Mouse (Mus musculus): ENCODE measurements around the gene Tas2r131. TPM values are rescaled to one million over a fixed set of nuclear protein-coding genes. Genes with fewer than 3 reads are reported as not detected.
"Not testable (repeated sequence)": the region's sequence is repeated elsewhere in the genome, so short reads cannot be mapped to it uniquely, and the experiment has no call there.

Tas2r131 gene
- polyA plus RNA-seq (2015; fragmentation: Nextera tagmentation; extraction: Ambion mirVana) = not detected in 2 replicates

DNA sequence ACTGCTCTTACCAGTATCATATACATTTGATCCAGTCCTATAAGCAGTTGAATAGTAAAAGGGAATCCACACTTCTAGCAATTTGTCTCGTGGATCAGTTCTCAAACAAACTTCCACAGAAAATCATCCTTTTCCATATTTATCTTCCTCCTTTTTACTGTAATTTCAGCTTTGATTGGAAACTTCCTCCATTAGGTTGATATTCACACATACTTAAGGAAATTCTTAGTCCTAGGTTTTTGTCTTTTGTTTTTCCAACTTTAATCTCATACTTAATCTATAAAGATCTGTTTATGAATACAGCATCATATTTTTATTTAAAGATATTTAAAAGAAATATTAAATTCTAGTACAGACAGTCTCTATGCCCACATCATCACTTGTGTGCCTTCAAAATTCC, at the start of gene Tas2r131:
Tas2r131 (minus strand) TSS at position 101 of the 400 bp plus-strand sequence.
- H3K36me3 ChIP-seq (ENCODE audit: control insufficient read depth, insufficient read depth) = no peaks in the 10 kb centered on the region
- H3K9ac ChIP-seq (ENCODE audit: low read depth, low read length) = no peak within 1 kb of the TSS
- 57% methylated on average over 1 of the region's 1 CpGs for WGBS
- ATAC-seq = no peak
- H3K27ac ChIP-seq (ENCODE audit: low read depth, low read length) = no peak within 1 kb of the TSS
- no peaks in the 10 kb centered on the region for H3K27me3 ChIP-seq (replicated peaks; ENCODE audit: control insufficient read depth, insufficient read depth, low read length)
- no peaks in the 10 kb centered on the region for H3K4me1 ChIP-seq (replicated peaks; ENCODE audit: control insufficient read depth, insufficient read depth, low read length)
- no peak within 1 kb of the TSS for H3K4me2 ChIP-seq (replicated peaks; ENCODE audit: low read depth)
- no peaks in the 10 kb centered on the region for H3K9me3 ChIP-seq (ENCODE audit: control insufficient read depth)
- TF ChIP-seq CTCF (IDR thresholded peaks at IDR 0.05; ENCODE audit: low read depth) = no peak
- no peak within 1 kb of the TSS for H3K4me3 ChIP-seq (ENCODE audit: low read depth, low read length)

DNA sequence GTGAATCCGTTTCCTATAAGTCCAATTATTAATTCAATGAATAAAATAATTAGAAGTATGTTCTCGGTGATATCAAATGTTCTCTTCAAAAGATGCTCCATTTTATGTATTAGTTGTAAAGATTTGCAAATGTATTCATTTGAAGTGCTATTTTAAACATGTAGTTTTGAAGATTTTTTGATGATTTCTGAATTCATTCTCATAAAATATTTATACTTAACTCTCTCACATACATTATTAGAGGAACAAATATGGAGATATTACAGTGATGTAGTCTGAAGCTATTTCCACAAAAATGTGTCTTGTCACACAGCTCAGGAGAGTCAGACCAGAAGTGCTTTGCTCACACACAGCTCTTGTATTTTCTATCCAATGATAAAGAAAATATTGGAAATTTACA, 23.1 kb upstream of the Tas2r131 start, which contains the start of gene Tas2r109:
Tas2r109 (minus strand) TSS at position 101 of the 400 bp plus-strand sequence.
- no peak within 1 kb of the TSS for H3K9ac ChIP-seq (ENCODE audit: low read depth, low read length)
- H3K4me1 ChIP-seq (replicated peaks; ENCODE audit: control insufficient read depth, insufficient read depth, low read length) = no peaks in the 10 kb centered on the region
- H3K9me3 ChIP-seq (ENCODE audit: control insufficient read depth) = no peaks in the 10 kb centered on the region
- no peak for ATAC-seq
- no peak within 1 kb of the TSS for H3K4me2 ChIP-seq (replicated peaks; ENCODE audit: low read depth)
- H3K27ac ChIP-seq (ENCODE audit: low read depth, low read length) = no peak within 1 kb of the TSS
- no peaks in the 10 kb centered on the region for H3K36me3 ChIP-seq (ENCODE audit: control insufficient read depth, insufficient read depth)
- H3K4me3 ChIP-seq (ENCODE audit: low read depth, low read length) = no peak within 1 kb of the TSS
- WGBS = 74% methylated on average over 2 of the region's 2 CpGs
- no peak for TF ChIP-seq CTCF (IDR thresholded peaks at IDR 0.05; ENCODE audit: low read depth)
- H3K27me3 ChIP-seq (replicated peaks; ENCODE audit: control insufficient read depth, insufficient read depth, low read length) = no peaks in the 10 kb centered on the region

DNA sequence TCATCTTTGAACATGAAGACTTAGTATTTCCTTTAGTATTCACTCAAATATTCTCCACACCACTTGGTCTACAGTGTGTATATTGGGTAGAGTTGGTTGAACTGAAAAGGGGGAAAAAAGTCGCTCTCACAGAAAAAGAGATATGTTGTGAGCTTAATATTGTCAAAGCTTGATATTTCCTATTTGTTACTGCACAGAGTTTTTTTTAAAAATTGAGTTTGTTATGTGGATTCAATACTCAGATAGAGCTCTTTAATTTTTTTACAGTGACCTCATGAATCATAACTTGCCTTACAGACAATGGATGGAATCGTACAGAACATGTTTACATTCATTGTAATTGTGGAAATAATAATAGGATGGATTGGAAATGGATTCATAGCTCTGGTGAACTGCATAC, 6.9 kb downstream of the Tas2r131 start, which contains the start of gene Tas2r129:
Tas2r129 (plus strand) TSS at position 301 of the 400 bp plus-strand sequence.
- Histone ChIP-seq H3K36me3 (ENCODE audit: control insufficient read depth, insufficient read depth) (no peaks in the 10 kb centered on the region), H3K27ac (ENCODE audit: low read depth, low read length) (no peak within 1 kb of the TSS)
- WGBS = 66% methylated on average over 2 of the region's 2 CpGs

DNA sequence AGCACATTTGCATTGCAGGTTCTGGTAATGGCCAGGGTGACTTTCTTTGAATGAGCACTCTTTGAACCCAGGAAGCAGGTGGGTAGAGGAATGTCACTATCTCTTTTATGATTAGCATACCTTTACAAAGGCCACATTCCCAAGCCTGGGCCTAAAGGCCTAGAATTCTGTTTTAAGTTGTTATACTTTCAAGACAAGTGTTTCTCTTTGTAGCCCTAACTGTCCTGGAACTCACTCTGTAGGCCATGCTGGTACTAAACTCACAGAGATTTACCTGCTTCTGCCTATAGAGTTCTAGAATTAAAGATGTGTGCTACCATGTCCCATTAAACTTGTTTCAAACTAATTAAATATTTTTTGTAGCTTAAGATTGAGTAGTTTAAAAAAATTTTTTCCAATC, 16.3 kb downstream of the Tas2r131 start:
- not testable (repeated sequence) for H3K27me3 ChIP-seq (replicated peaks; ENCODE audit: control insufficient read depth, insufficient read depth, low read length); H3K4me2 ChIP-seq (replicated peaks; ENCODE audit: low read depth); H3K4me3 ChIP-seq (ENCODE audit: low read depth, low read length); H3K36me3 ChIP-seq (ENCODE audit: control insufficient read depth, insufficient read depth); H3K9ac ChIP-seq (ENCODE audit: low read depth, low read length); H3K9me3 ChIP-seq (ENCODE audit: control insufficient read depth); H3K27ac ChIP-seq (ENCODE audit: low read depth, low read length); H3K4me1 ChIP-seq (replicated peaks; ENCODE audit: control insufficient read depth, insufficient read depth, low read length); ATAC-seq

More for the DNA sequence above, 6.9 kb downstream of the Tas2r131 start, which contains the start of gene Tas2r129:
- Histone ChIP-seq H3K9me3 (ENCODE audit: control insufficient read depth) (no peaks in the 10 kb centered on the region), H3K4me1 (replicated peaks; ENCODE audit: control insufficient read depth, insufficient read depth, low read length) (no peaks in the 10 kb centered on the region), H3K4me2 (replicated peaks; ENCODE audit: low read depth) (no peak within 1 kb of the TSS), H3K4me3 (ENCODE audit: low read depth, low read length) (no peak within 1 kb of the TSS), H3K27me3 (replicated peaks; ENCODE audit: control insufficient read depth, insufficient read depth, low read length) (no peaks in the 10 kb centered on the region), H3K9ac (ENCODE audit: low read depth, low read length) (no peak within 1 kb of the TSS)
- ATAC-seq = no peak
- no peak for TF ChIP-seq CTCF (IDR thresholded peaks at IDR 0.05; ENCODE audit: low read depth)

DNA sequence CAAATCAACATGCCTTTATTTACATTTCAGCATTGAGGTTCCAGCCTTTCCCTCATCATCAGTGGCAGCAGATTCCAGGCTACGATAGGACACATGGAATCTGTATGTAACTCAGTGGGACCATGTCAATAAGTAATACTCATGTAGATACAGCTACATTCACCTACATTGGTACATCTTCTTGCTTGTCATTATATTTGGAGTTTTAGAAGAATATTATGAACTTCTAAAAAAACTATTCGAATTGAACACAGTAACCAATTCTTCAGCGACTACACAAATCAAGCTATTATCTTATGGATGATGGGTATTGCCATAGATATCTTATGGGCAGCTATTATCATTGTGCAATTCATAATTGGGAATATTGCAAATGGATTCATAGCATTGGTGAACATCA, 48.4 kb downstream of the Tas2r131 start, which contains the start of gene Tas2r125:
Tas2r125 (plus strand) TSS at position 301 of the 400 bp plus-strand sequence.
- Histone ChIP-seq H3K4me2 (replicated peaks; ENCODE audit: low read depth) (no peak within 1 kb of the TSS), H3K4me3 (ENCODE audit: low read depth, low read length) (no peak within 1 kb of the TSS), H3K27ac (ENCODE audit: low read depth, low read length) (no peak within 1 kb of the TSS), H3K27me3 (replicated peaks; ENCODE audit: control insufficient read depth, insufficient read depth, low read length) (no peaks in the 10 kb centered on the region), H3K36me3 (ENCODE audit: control insufficient read depth, insufficient read depth) (no peaks in the 10 kb centered on the region), H3K9ac (ENCODE audit: low read depth, low read length) (no peak within 1 kb of the TSS), H3K4me1 (replicated peaks; ENCODE audit: control insufficient read depth, insufficient read depth, low read length) (no peaks in the 10 kb centered on the region), H3K9me3 (ENCODE audit: control insufficient read depth) (no peaks in the 10 kb centered on the region)
- no peak for ATAC-seq
- 76% methylated on average over 3 of the region's 3 CpGs for WGBS
- no peak for TF ChIP-seq CTCF (IDR thresholded peaks at IDR 0.05; ENCODE audit: low read depth)

Other genes with a start within 250 kb of the Tas2r131 start
- not detected in 2 replicates for gene Tas2r122, start 246.0 kb downstream of the Tas2r131 start, polyA plus RNA-seq (2015; fragmentation: Nextera tagmentation; extraction: Ambion mirVana)
- not detected in 2 replicates for gene Tas2r115, start 219.9 kb downstream of the Tas2r131 start, polyA plus RNA-seq (2015; fragmentation: Nextera tagmentation; extraction: Ambion mirVana)
- not detected in 2 replicates for gene Tas2r124, start 203.2 kb downstream of the Tas2r131 start, polyA plus RNA-seq (2015; fragmentation: Nextera tagmentation; extraction: Ambion mirVana)
- gene Tas2r102, start 195.8 kb downstream of the Tas2r131 start, polyA plus RNA-seq (2015; fragmentation: Nextera tagmentation; extraction: Ambion mirVana) = not detected in 2 replicates
- not detected in 2 replicates for gene Tas2r136, start 179.8 kb downstream of the Tas2r131 start, polyA plus RNA-seq (2015; fragmentation: Nextera tagmentation; extraction: Ambion mirVana)
- gene Tas2r117, start 155.1 kb downstream of the Tas2r131 start, polyA plus RNA-seq (2015; fragmentation: Nextera tagmentation; extraction: Ambion mirVana) = not detected in 2 replicates
- not detected in 2 replicates for gene Tas2r123, start 110.8 kb downstream of the Tas2r131 start, polyA plus RNA-seq (2015; fragmentation: Nextera tagmentation; extraction: Ambion mirVana)
- gene Tas2r116, start 102.5 kb downstream of the Tas2r131 start, polyA plus RNA-seq (2015; fragmentation: Nextera tagmentation; extraction: Ambion mirVana) = not detected in 2 replicates
- gene Tas2r110, start 89.9 kb downstream of the Tas2r131 start, polyA plus RNA-seq (2015; fragmentation: Nextera tagmentation; extraction: Ambion mirVana) = not detected in 2 replicates
- not detected in 2 replicates for gene Tas2r113, start 64.9 kb downstream of the Tas2r131 start, polyA plus RNA-seq (2015; fragmentation: Nextera tagmentation; extraction: Ambion mirVana)
- gene Tas2r125, start 48.3 kb downstream of the Tas2r131 start, polyA plus RNA-seq (2015; fragmentation: Nextera tagmentation; extraction: Ambion mirVana) = not detected in 2 replicates
- gene Tas2r129, start 6.8 kb downstream of the Tas2r131 start, polyA plus RNA-seq (2015; fragmentation: Nextera tagmentation; extraction: Ambion mirVana) = not detected in 2 replicates
- not detected in 2 replicates for gene Tas2r109, start 23.0 kb upstream of the Tas2r131 start, polyA plus RNA-seq (2015; fragmentation: Nextera tagmentation; extraction: Ambion mirVana)
- gene Tas2r103, start 79.2 kb upstream of the Tas2r131 start, polyA plus RNA-seq (2015; fragmentation: Nextera tagmentation; extraction: Ambion mirVana) = not detected in 2 replicates
- gene Tas2r140, start 97.9 kb upstream of the Tas2r131 start, polyA plus RNA-seq (2015; fragmentation: Nextera tagmentation; extraction: Ambion mirVana) = not detected in 2 replicates
- gene Smim10l1, start 147.0 kb upstream of the Tas2r131 start, polyA plus RNA-seq (2015; fragmentation: Nextera tagmentation; extraction: Ambion mirVana) = 73.1 and 77.4 TPM in 2 replicates